Mouse (Mus musculus): ENCODE results near the gene Iqsec1. TPM values are rescaled to one million over a fixed set of nuclear protein-coding genes. Genes with fewer than 3 reads are reported as not detected.

The Iqsec1 gene
- total and polyA plus RNA-seq, 3 experiments, result 2.0 to 48.2 (median 39.2) TPM

GRCm38 (mm10) chr6:90800825-90801224 is 187.7 kb downstream of the Iqsec1 start:
- TF ChIP-seq CTCF (IDR thresholded peaks at IDR 0.05; ENCODE audit: low read depth, low read length) (no peak), GATA1 (IDR thresholded peaks at IDR 0.05; ENCODE audit: borderline replicate concordance, low read length) (no peak), TAL1 (conservative IDR thresholded peaks at IDR 0.05; ENCODE audit: low read depth, low read length) (no peak), POLR2AphosphoS5 (IDR thresholded peaks at IDR 0.05; ENCODE audit: insufficient replicate concordance, low read depth, low read length) (no peak), GATA2 (IDR thresholded peaks at IDR 0.05; ENCODE audit: borderline replicate concordance, low read depth, low read length) (no peak)
- no peak for ATAC-seq (ENCODE audit: extremely low read depth, insufficient number of reproducible peaks, low FRiP score, poor library complexity, severe bottlenecking)
- Histone ChIP-seq H3K4me1 (ENCODE audit: insufficient read depth, low read depth, low read length) (no peaks in the 10 kb centered on the region), H3K36me3 (replicated peaks) (no peaks in the 10 kb centered on the region), H3K27me3 (ENCODE audit: insufficient read depth, low read length) (peaks cover 14% of the 10 kb centered on the region), H3K9me3 (replicated peaks) (no peaks in the 10 kb centered on the region), H3K4me3 (ENCODE audit: low read depth, low read length) (no peak overlapping the region)
- DNase-seq (ENCODE audit: low spot score), result no peak

- H3K9me3 ChIP-seq (replicated peaks), result no peaks in the 10 kb centered on the region
- ATAC-seq (ENCODE audit: extremely low read depth, insufficient number of reproducible peaks, low FRiP score, poor library complexity, severe bottlenecking), result no peak
- no peak for DNase-seq (ENCODE audit: low spot score)
- no peak overlapping the region for H3K4me3 ChIP-seq (ENCODE audit: low read depth, low read length)
- peaks cover 14% of the 10 kb centered on the region for H3K27me3 ChIP-seq (ENCODE audit: insufficient read depth, low read length)
- H3K4me1 ChIP-seq (ENCODE audit: insufficient read depth, low read depth, low read length), result no peaks in the 10 kb centered on the region
- H3K36me3 ChIP-seq (replicated peaks), result no peaks in the 10 kb centered on the region
- TF ChIP-seq GATA1 (IDR thresholded peaks at IDR 0.05; ENCODE audit: borderline replicate concordance, low read length) (no peak), TAL1 (conservative IDR thresholded peaks at IDR 0.05; ENCODE audit: low read depth, low read length) (no peak), POLR2AphosphoS5 (IDR thresholded peaks at IDR 0.05; ENCODE audit: insufficient replicate concordance, low read depth, low read length) (no peak), GATA2 (IDR thresholded peaks at IDR 0.05; ENCODE audit: borderline replicate concordance, low read depth, low read length) (no peak), CTCF (IDR thresholded peaks at IDR 0.05; ENCODE audit: low read depth, low read length) (no peak)
Observed at GRCm38 (mm10) chr6:90799116-90799515, 189.4 kb downstream of the Iqsec1 start.

GRCm38 (mm10) chr6:90798201-90798600 is 190.3 kb downstream of the Iqsec1 start:
- no peaks in the 10 kb centered on the region for H3K9me3 ChIP-seq (replicated peaks)
- no peaks in the 10 kb centered on the region for H3K4me1 ChIP-seq (ENCODE audit: insufficient read depth, low read depth, low read length)
- H3K36me3 ChIP-seq (replicated peaks), result no peaks in the 10 kb centered on the region
- TF ChIP-seq CTCF (IDR thresholded peaks at IDR 0.05; ENCODE audit: low read depth, low read length) (no peak), TAL1 (conservative IDR thresholded peaks at IDR 0.05; ENCODE audit: low read depth, low read length) (no peak), GATA1 (IDR thresholded peaks at IDR 0.05; ENCODE audit: borderline replicate concordance, low read length) (no peak), POLR2AphosphoS5 (IDR thresholded peaks at IDR 0.05; ENCODE audit: insufficient replicate concordance, low read depth, low read length) (no peak), GATA2 (IDR thresholded peaks at IDR 0.05; ENCODE audit: borderline replicate concordance, low read depth, low read length) (no peak)
- ATAC-seq (ENCODE audit: extremely low read depth, insufficient number of reproducible peaks, low FRiP score, poor library complexity, severe bottlenecking) (no peak), DNase-seq (ENCODE audit: low spot score) (no peak)
- H3K4me3 ChIP-seq (ENCODE audit: low read depth, low read length), result no peak overlapping the region
- peaks cover 14% of the 10 kb centered on the region for H3K27me3 ChIP-seq (ENCODE audit: insufficient read depth, low read length)

GRCm38 (mm10) chr6:90796902-90797596 is 191.4 kb downstream of the Iqsec1 start:
- H3K4me1 ChIP-seq (ENCODE audit: insufficient read depth, low read depth, low read length), result no peaks in the 10 kb centered on the region
- ATAC-seq (ENCODE audit: extremely low read depth, insufficient number of reproducible peaks, low FRiP score, poor library complexity, severe bottlenecking), result no peak
- no peak overlapping the region for H3K4me3 ChIP-seq (ENCODE audit: low read depth, low read length)
- H3K36me3 ChIP-seq (replicated peaks), result no peaks in the 10 kb centered on the region
- no peak for DNase-seq (ENCODE audit: low spot score)
- no peaks in the 10 kb centered on the region for H3K9me3 ChIP-seq (replicated peaks)
- no peak for TF ChIP-seq GATA2 (IDR thresholded peaks at IDR 0.05; ENCODE audit: borderline replicate concordance, low read depth, low read length)
- no peak for TF ChIP-seq CTCF (IDR thresholded peaks at IDR 0.05; ENCODE audit: low read depth, low read length)
- TF ChIP-seq TAL1 (conservative IDR thresholded peaks at IDR 0.05; ENCODE audit: low read depth, low read length), result no peak
- no peak for TF ChIP-seq POLR2AphosphoS5 (IDR thresholded peaks at IDR 0.05; ENCODE audit: insufficient replicate concordance, low read depth, low read length)
- no peak for TF ChIP-seq GATA1 (IDR thresholded peaks at IDR 0.05; ENCODE audit: borderline replicate concordance, low read length)
- peaks cover 7% of the 10 kb centered on the region for H3K27me3 ChIP-seq (ENCODE audit: insufficient read depth, low read length)

GRCm38 (mm10) chr6:90790901-90791300 is 197.6 kb downstream of the Iqsec1 start:
- ATAC-seq (ENCODE audit: extremely low read depth, insufficient number of reproducible peaks, low FRiP score, poor library complexity, severe bottlenecking) (no peak), DNase-seq (ENCODE audit: low spot score) (no peak)
- no peaks in the 10 kb centered on the region for H3K27me3 ChIP-seq (ENCODE audit: insufficient read depth, low read length)
- no peaks in the 10 kb centered on the region for H3K9me3 ChIP-seq (replicated peaks)
- TF ChIP-seq GATA1 (IDR thresholded peaks at IDR 0.05; ENCODE audit: borderline replicate concordance, low read length) (no peak), POLR2AphosphoS5 (IDR thresholded peaks at IDR 0.05; ENCODE audit: insufficient replicate concordance, low read depth, low read length) (no peak), TAL1 (conservative IDR thresholded peaks at IDR 0.05; ENCODE audit: low read depth, low read length) (no peak), GATA2 (IDR thresholded peaks at IDR 0.05; ENCODE audit: borderline replicate concordance, low read depth, low read length) (no peak), CTCF (IDR thresholded peaks at IDR 0.05; ENCODE audit: low read depth, low read length) (no peak)
- H3K4me1 ChIP-seq (ENCODE audit: insufficient read depth, low read depth, low read length), result no peaks in the 10 kb centered on the region
- no peak overlapping the region for H3K4me3 ChIP-seq (ENCODE audit: low read depth, low read length)
- no peaks in the 10 kb centered on the region for H3K36me3 ChIP-seq (replicated peaks)

- DNase-seq (ENCODE audit: low spot score) (no peak), ATAC-seq (ENCODE audit: extremely low read depth, insufficient number of reproducible peaks, low FRiP score, poor library complexity, severe bottlenecking) (no peak)
- Histone ChIP-seq H3K27me3 (ENCODE audit: insufficient read depth, low read length) (no peaks in the 10 kb centered on the region), H3K4me1 (ENCODE audit: insufficient read depth, low read depth, low read length) (no peaks in the 10 kb centered on the region), H3K36me3 (replicated peaks) (no peaks in the 10 kb centered on the region), H3K4me3 (ENCODE audit: low read depth, low read length) (no peak overlapping the region), H3K9me3 (replicated peaks) (no peaks in the 10 kb centered on the region)
- TF ChIP-seq CTCF (IDR thresholded peaks at IDR 0.05; ENCODE audit: low read depth, low read length) (no peak), TAL1 (conservative IDR thresholded peaks at IDR 0.05; ENCODE audit: low read depth, low read length) (no peak), GATA1 (IDR thresholded peaks at IDR 0.05; ENCODE audit: borderline replicate concordance, low read length) (no peak), GATA2 (IDR thresholded peaks at IDR 0.05; ENCODE audit: borderline replicate concordance, low read depth, low read length) (no peak), POLR2AphosphoS5 (IDR thresholded peaks at IDR 0.05; ENCODE audit: insufficient replicate concordance, low read depth, low read length) (no peak)
Observed at GRCm38 (mm10) chr6:90789520-90789919, 199.0 kb downstream of the Iqsec1 start.
